Mouse (Mus musculus) embryonic facial prominence, embryonic 12.5 days (tissue): ENCODE results near the gene Hint2. TPM values are rescaled to one million over a fixed set of nuclear protein-coding genes. Genes with fewer than 3 reads are reported as not detected.

ENCODE experiments used
- ATAC-seq: fragments of 200-750 bp; cut with Nextera tagmentation; 2 replicates; pipeline ENCODE4 v1.8.0; 2017; ENCODE audit not compliant: insufficient number of reproducible peaks, insufficient read depth, low FRiP score, low TSS enrichment
- H3K27ac ChIP-seq: fragments of 300-500 bp; sonication (generic); 2 replicates; pipeline ENCODE4 v1.5.1; 2016; ENCODE audit warnings: mild to moderate bottlenecking
- H3K27me3 ChIP-seq: fragments of 300-500 bp; sonication (generic); 2 replicates; pipeline ENCODE4 v1.6.1; 2016; ENCODE audit warnings: mild to moderate bottlenecking, moderate library complexity
- H3K36me3 ChIP-seq: fragments of 300-500 bp; sonication (generic); 2 replicates; pipeline ENCODE4 v1.6.1; 2016; ENCODE audit warnings: mild to moderate bottlenecking
- H3K4me1 ChIP-seq: fragments of 300-500 bp; sonication (generic); 2 replicates; pipeline ENCODE4 v1.6.1; 2016
- H3K4me2 ChIP-seq: fragments of 300-500 bp; sonication (generic); replicated peaks from 2 replicates; pipeline ENCODE4 v1.6.1; 2016; ENCODE audit warnings: mild to moderate bottlenecking, moderate library complexity
- H3K4me3 ChIP-seq: fragments of 300-500 bp; sonication (generic); 2 replicates; pipeline ENCODE4 v1.5.1; 2016; ENCODE audit warnings: mild to moderate bottlenecking
- H3K9ac ChIP-seq: fragments of 300-500 bp; sonication (generic); 2 replicates; pipeline ENCODE4 v1.6.1; 2016; ENCODE audit warnings: mild to moderate bottlenecking, moderate library complexity
- H3K9me3 ChIP-seq: fragments of 300-500 bp; sonication (generic); 2 replicates; pipeline ENCODE4 v1.6.1; 2016; ENCODE audit warnings: mild to moderate bottlenecking, moderate library complexity
- WGBS: fragments of 180-500 bp; shearing (Covaris S2); methylation state at CpG from one replicate; pipeline ENCODE4 v1.1.7; 2016; 5-methylcytosine and 5-hydroxymethylcytosine counted together
- polyA plus RNA-seq: library from polyadenylated mRNA; unstranded; fragments of >200 nt; fragmentation: Nextera tagmentation; extraction: Ambion mirVana; gene quantifications from 2 replicates; pipeline ENCODE4 v1.2.1, GENCODE M21; 2016

Gene Hint2
- 79.3 and 85.8 TPM in 2 replicates for polyA plus RNA-seq

GRCm38 (mm10) chr4:43656339-43657109 is at the start of gene Hint2:
TSS of gene Hint2 (minus strand) at chr4:43656466.
- H3K9ac ChIP-seq, result peak within 1 kb of the TSS; percentile 75
- under 1% methylated on average over 34 of the region's 34 CpGs for WGBS
- no peaks in the 10 kb centered on the region for H3K9me3 ChIP-seq
- 0 out of 2 replicates have a peak, but pooled peaks cover 5% of the 10 kb centered on the region for H3K27me3 ChIP-seq
- H3K4me2 ChIP-seq, result peak within 1 kb of the TSS; percentile 81
- peak; percentile 95 for ATAC-seq
- H3K36me3 ChIP-seq, result no peaks in the 10 kb centered on the region
- H3K4me1 ChIP-seq, result peaks cover 19% of the 10 kb centered on the region
- peak within 1 kb of the TSS; percentile 82 for H3K27ac ChIP-seq
- H3K4me3 ChIP-seq, result peak within 1 kb of the TSS; percentile 62

GRCm38 (mm10) chr4:43705991-43706390 is 49.7 kb upstream of the Hint2 start:
- Histone ChIP-seq H3K36me3 (no peaks in the 10 kb centered on the region), H3K27me3 (no peaks in the 10 kb centered on the region), H3K4me3 (no peak overlapping the region), H3K9ac (no peak overlapping the region), H3K4me1 (no peaks in the 10 kb centered on the region), H3K4me2 (no peak overlapping the region), H3K27ac (no peak overlapping the region), H3K9me3 (no peaks in the 10 kb centered on the region)
- 84% methylated on average over 13 of the region's 13 CpGs for WGBS
- no peak for ATAC-seq

DNA sequence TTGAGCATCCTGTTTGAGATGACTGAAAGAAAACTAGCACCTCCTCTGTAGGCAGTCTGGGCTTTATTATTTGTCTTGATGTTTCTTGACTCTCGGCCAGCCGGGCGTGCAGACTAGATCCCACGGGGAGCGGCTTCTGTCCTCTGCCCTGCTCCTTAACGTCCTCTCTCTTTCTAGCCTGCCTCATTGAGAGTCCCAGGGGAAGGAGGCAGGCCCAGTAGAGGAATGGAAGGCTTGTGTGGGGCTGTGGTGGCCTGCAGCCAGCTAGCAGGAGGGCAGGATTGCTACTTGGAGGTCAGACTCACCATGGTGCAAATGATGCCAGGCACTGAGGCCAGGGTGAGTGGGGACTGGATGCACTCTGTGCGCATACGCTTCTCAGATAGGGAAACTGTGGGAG is 47.6 kb upstream of the Hint2 start:
- Histone ChIP-seq H3K4me3 (no peak overlapping the region), H3K4me2 (no peak overlapping the region), H3K4me1 (no peaks in the 10 kb centered on the region), H3K9me3 (no peaks in the 10 kb centered on the region), H3K27me3 (no peaks in the 10 kb centered on the region), H3K27ac (no peak overlapping the region), H3K36me3 (no peaks in the 10 kb centered on the region), H3K9ac (no peak overlapping the region)
- ATAC-seq, result no peak
- WGBS, result 82% methylated on average over 8 of the region's 8 CpGs

DNA sequence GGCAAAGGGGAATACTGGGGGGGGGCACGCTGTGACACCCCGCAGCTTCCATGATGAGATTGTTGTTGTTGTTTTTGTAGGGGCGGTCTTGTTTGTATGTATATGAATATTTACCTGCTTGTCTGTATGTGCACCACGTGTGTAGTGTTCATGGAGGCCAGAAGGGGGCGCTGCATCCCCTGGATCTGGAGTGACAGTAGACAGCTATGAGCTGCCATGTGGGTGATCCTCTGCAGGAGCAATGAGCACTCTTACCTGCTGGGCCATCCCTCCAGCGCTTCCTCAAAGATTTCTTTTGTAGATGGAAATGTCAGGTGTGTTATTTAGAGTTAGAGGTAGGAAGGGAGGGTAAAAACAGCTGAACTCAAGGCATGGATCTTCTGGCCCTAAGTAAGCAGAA is 47.2 kb upstream of the Hint2 start:
- no peak overlapping the region for H3K27ac ChIP-seq
- no peaks in the 10 kb centered on the region for H3K27me3 ChIP-seq
- no peak overlapping the region for H3K4me2 ChIP-seq
- H3K9me3 ChIP-seq, result no peaks in the 10 kb centered on the region
- 74% methylated on average over 6 of the region's 6 CpGs for WGBS
- H3K4me3 ChIP-seq, result no peak overlapping the region
- no peaks in the 10 kb centered on the region for H3K4me1 ChIP-seq
- H3K36me3 ChIP-seq, result no peaks in the 10 kb centered on the region
- ATAC-seq, result no peak
- H3K9ac ChIP-seq, result no peak overlapping the region

DNA sequence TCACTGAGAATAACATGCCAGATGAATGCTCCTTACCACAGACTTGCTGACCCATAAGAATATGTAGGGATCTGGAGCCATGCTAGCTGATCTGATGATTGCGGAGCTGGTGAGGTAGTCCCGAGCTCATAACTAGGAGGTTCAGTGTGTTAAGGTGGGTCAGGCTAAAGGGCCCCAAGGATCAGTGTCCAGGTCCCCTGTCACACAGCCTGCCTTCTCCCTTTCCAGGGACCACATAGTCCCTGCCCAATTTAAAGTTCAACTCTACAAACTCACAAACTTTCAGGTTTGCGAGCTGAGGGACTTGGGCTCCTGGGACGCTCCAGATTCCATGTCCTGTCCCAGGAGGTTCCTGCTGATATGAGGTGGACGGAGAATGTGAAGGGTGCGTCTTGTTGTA is 44.4 kb upstream of the Hint2 start, which contains the start of gene Olfr70:
TSS of gene Olfr70 (minus strand) at position 101 of the 400 bp plus-strand sequence.
- H3K9ac ChIP-seq, result no peak within 1 kb of the TSS

GRCm38 (mm10) chr4:43696561-43696960 is 40.3 kb upstream of the Hint2 start:
- Histone ChIP-seq H3K27ac (no peak overlapping the region), H3K27me3 (no peaks in the 10 kb centered on the region), H3K36me3 (no peaks in the 10 kb centered on the region), H3K9ac (no peak overlapping the region), H3K4me1 (no peaks in the 10 kb centered on the region), H3K4me2 (no peak overlapping the region), H3K4me3 (no peak overlapping the region), H3K9me3 (no peaks in the 10 kb centered on the region)
- WGBS, result 95% methylated on average over 13 of the region's 13 CpGs
- ATAC-seq, result no peak

More for the DNA sequence above, 44.4 kb upstream of the Hint2 start, which contains the start of gene Olfr70:
- no peak within 1 kb of the TSS for H3K4me3 ChIP-seq
- H3K9me3 ChIP-seq, result no peaks in the 10 kb centered on the region
- no peak within 1 kb of the TSS for H3K27ac ChIP-seq
- WGBS, result 82% methylated on average over 6 of the region's 6 CpGs
- H3K4me2 ChIP-seq, result no peak within 1 kb of the TSS
- H3K27me3 ChIP-seq, result no peaks in the 10 kb centered on the region
- ATAC-seq, result no peak
- no peaks in the 10 kb centered on the region for H3K36me3 ChIP-seq
- H3K4me1 ChIP-seq, result no peaks in the 10 kb centered on the region

DNA sequence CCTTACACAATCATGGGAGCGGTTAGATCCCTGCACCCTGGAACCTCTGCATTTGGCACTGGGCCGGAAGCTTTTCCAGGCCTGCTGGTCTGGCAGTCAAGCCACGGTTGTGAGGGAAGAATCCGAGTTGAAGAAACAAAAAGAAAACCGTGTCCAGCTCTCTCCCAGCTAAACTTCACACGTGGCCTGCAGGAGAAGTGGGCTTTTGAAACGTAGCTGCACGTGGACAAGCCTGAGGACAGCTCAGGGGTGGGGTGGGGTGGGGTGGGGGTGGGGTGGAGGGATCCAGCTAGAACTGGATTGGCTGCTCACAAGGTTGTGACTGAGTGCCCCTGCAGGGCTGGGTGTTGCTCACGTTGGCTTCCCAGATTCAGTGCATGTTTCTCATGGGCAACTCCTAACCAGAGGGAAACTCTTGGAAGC is 39.0 kb upstream of the Hint2 start:
- Histone ChIP-seq H3K4me3 (no peak overlapping the region), H3K4me1 (no peaks in the 10 kb centered on the region), H3K9ac (no peak overlapping the region), H3K36me3 (0 out of 2 replicates have a peak, but pooled peaks cover 5% of the 10 kb centered on the region), H3K4me2 (no peak overlapping the region), H3K9me3 (no peaks in the 10 kb centered on the region), H3K27me3 (no peaks in the 10 kb centered on the region), H3K27ac (no peak overlapping the region)
- 30% methylated on average over 9 of the region's 9 CpGs for WGBS
- ATAC-seq, result no peak

GRCm38 (mm10) chr4:43694439-43695248 is 38.4 kb upstream of the Hint2 start:
- Histone ChIP-seq H3K36me3 (peaks cover 11% of the 10 kb centered on the region; the same call in 1 of the 2 replicates), H3K9me3 (no peaks in the 10 kb centered on the region), H3K27me3 (no peaks in the 10 kb centered on the region), H3K27ac (no peak overlapping the region), H3K4me3 (no peak overlapping the region), H3K4me1 (no peaks in the 10 kb centered on the region), H3K9ac (no peak overlapping the region), H3K4me2 (no peak overlapping the region)
- no peak for ATAC-seq
- WGBS, result 85% methylated on average over 1 of the region's 1 CpGs

GRCm38 (mm10) chr4:43693806-43694241 is 37.6 kb upstream of the Hint2 start:
- peaks cover 19% of the 10 kb centered on the region; the same call in 1 of the 2 replicates for H3K36me3 ChIP-seq
- H3K4me2 ChIP-seq, result no peak overlapping the region
- no peak for ATAC-seq
- no peak overlapping the region for H3K27ac ChIP-seq
- no peak overlapping the region for H3K4me3 ChIP-seq
- no peaks in the 10 kb centered on the region for H3K9me3 ChIP-seq
- no peak overlapping the region for H3K9ac ChIP-seq
- WGBS, result 82% methylated on average over 5 of the region's 5 CpGs
- no peaks in the 10 kb centered on the region for H3K4me1 ChIP-seq
- H3K27me3 ChIP-seq, result no peaks in the 10 kb centered on the region

DNA sequence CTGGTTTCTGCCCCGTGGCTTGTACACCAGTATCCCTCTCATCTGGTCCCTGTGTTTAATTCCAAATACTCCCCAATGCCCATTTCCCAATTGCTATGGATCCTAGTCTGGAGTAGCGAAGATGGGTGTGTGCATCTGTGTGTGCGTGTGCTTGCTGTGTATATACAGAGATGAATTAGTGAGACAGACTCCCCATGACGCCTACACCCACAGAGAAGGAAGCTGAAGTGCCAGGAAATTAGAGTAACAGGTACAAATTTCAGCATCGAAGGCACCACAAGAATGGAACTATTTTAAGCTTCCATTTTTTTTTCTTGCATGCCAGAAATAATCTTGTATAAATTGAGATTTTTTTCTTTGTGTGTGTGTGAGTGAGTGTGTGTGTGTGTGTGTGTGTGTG is 34.8 kb upstream of the Hint2 start:
- Histone ChIP-seq H3K4me3 (no peak overlapping the region), H3K9me3 (no peaks in the 10 kb centered on the region), H3K36me3 (peaks cover 29% of the 10 kb centered on the region), H3K4me1 (no peaks in the 10 kb centered on the region), H3K9ac (no peak overlapping the region), H3K4me2 (no peak overlapping the region), H3K27me3 (no peaks in the 10 kb centered on the region), H3K27ac (no peak overlapping the region)
- no peak for ATAC-seq
- 79% methylated on average over 5 of the region's 5 CpGs for WGBS

DNA sequence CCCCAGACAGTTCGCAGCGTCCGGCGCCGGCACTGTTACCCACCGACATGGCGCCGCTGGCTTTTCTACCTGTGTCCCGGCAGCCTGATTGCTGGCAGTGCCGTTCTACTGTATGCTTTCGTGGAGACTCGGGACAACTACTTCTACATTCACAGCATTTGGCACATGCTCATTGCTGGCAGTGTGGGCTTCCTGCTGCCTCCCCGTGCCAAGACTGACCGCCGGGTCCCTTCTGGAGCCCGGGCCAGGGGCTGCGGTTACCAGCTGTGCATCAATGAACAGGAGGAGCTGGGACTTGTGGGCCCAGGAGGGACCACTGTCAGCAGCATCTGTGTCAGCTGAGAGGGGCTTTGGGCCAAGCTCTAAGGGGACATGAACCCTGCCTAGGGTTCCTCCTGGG is 33.8 kb upstream of the Hint2 start:
- Histone ChIP-seq H3K27ac (no peak overlapping the region), H3K27me3 (no peaks in the 10 kb centered on the region), H3K36me3 (peaks cover 36% of the 10 kb centered on the region), H3K4me2 (no peak overlapping the region), H3K4me3 (no peak overlapping the region), H3K9me3 (no peaks in the 10 kb centered on the region), H3K9ac (no peak overlapping the region), H3K4me1 (no peaks in the 10 kb centered on the region)
- ATAC-seq, result no peak
- WGBS, result 91% methylated on average over 17 of the region's 17 CpGs
